Mouse (Mus musculus): ENCODE data around the gene Kif22.

DNA sequence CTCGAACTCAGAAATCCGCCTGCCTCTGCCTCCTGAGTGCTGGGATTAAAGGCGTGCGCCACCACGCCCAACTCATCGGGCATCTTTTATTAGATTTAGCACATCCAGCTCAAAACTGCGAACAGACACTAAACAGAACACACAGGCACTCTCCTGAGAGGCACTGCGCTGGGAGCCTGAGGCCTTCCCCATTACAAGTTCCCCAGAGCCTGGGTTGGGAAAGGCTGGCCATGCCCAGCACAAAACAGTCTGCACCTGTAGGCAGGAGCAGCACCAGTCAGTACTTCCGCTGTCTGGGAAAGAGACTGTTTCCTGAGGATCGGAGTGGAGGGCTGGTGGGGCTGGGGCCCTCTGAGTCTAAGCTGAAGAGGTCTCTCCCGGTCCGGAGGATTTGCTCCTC is 27.3 kb downstream of the Kif22 start:
- TF ChIP-seq CTCF (IDR thresholded peaks at IDR 0.05; ENCODE audit: extremely low read depth, insufficient read length, insufficient replicate concordance, low read depth, low read length) (no peak), POLR2A (IDR thresholded peaks at IDR 0.05; ENCODE audit: low read depth, low read length) (no peak)

Measured in small intestine, adult 2 months (tissue).